Mouse (Mus musculus): ENCODE results near the gene Igsf21. TPM values are rescaled to one million over a fixed set of nuclear protein-coding genes. Genes with fewer than 3 reads are reported as not detected.

Igsf21 gene
- polyA plus RNA-seq, 1 experiment from 2014 or later = 0.20 TPM

GRCm38 (mm10) chr4:140159617-140160016 is 87.0 kb downstream of the Igsf21 start:
- no peak overlapping the region for H3K27ac ChIP-seq (ENCODE audit: low read length)
- H3K4me3 ChIP-seq (ENCODE audit: low read length) = no peak overlapping the region
- H3K4me2 ChIP-seq (ENCODE audit: low read depth, low read length) = no peak overlapping the region
- no peaks in the 10 kb centered on the region for H3K27me3 ChIP-seq (ENCODE audit: control insufficient read depth, insufficient read depth, low read length)
- H3K9ac ChIP-seq (ENCODE audit: low read length) = no peak overlapping the region
- no peak for ATAC-seq (replicated peaks; ENCODE audit: extremely low read depth, insufficient read depth, low FRiP score)
- 26% methylated on average over 3 of the region's 3 CpGs for WGBS
- H3K9me3 ChIP-seq (replicated peaks; ENCODE audit: control insufficient read depth, low read length) = no peaks in the 10 kb centered on the region
- H3K4me1 ChIP-seq (ENCODE audit: control insufficient read depth, insufficient read depth, low read length) = no peaks in the 10 kb centered on the region
- H3K36me3 ChIP-seq (ENCODE audit: control insufficient read depth, insufficient read depth) = no peaks in the 10 kb centered on the region

DNA sequence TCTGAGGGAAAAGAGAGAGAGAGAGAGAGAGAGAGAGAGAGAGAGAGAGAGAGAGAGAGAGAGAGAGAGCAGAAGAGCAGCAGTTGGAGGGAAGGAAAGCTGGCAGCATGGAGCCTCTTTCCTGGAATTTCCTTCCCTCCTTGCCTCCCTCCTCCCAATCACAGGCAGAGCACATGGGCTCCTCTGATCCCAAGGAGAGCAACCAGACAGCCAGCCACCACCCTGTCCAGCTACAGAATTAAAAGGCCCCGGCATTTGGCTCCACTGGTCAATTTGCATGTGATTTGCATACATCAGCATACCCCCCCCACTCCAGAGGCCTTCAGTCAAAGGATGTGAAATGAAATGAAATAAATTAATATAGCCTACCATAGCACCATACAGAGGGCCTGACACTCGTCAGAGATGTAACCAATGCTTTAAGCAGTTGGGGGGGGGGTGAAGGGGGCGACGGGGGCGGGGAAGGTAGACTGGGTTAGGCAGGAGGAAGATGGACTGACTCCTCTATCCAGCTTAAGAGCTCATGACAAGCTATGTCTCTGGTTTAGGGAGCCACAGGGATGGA is 91.6 kb downstream of the Igsf21 start:
- Histone ChIP-seq H3K27me3 (ENCODE audit: control insufficient read depth, insufficient read depth, low read length) (no peaks in the 10 kb centered on the region), H3K9me3 (replicated peaks; ENCODE audit: control insufficient read depth, low read length) (no peaks in the 10 kb centered on the region), H3K4me2 (ENCODE audit: low read depth, low read length) (no peak overlapping the region), H3K4me3 (ENCODE audit: low read length) (no peak overlapping the region), H3K4me1 (ENCODE audit: control insufficient read depth, insufficient read depth, low read length) (no peaks in the 10 kb centered on the region), H3K9ac (ENCODE audit: low read length) (no peak overlapping the region), H3K36me3 (ENCODE audit: control insufficient read depth, insufficient read depth) (no peaks in the 10 kb centered on the region), H3K27ac (ENCODE audit: low read length) (no peak overlapping the region)
- 68% methylated on average over 5 of the region's 5 CpGs for WGBS
- ATAC-seq (replicated peaks; ENCODE audit: extremely low read depth, insufficient read depth, low FRiP score) = no peak

DNA sequence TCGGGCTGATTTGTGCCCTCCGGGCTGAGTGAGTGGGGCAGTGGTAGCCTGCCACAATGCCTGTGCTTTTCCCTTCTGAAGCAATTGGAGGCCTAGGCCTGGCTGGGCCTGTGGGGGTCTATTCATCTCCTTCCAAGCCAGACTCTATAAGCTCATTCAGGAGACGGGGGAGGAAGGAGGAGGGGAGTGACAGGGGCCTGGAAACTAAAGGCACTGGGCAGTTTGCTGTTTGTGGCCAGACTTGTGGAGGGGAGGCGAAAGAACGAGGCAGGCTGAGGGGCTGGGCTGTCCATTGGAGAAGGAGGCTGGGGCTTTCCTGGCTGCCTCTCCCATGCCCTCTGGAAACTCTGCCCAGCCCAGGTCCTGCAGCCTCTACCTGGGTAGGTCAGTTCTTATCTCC is 92.1 kb downstream of the Igsf21 start:
- no peak overlapping the region for H3K4me2 ChIP-seq (ENCODE audit: low read depth, low read length)
- H3K9ac ChIP-seq (ENCODE audit: low read length) = no peak overlapping the region
- H3K9me3 ChIP-seq (replicated peaks; ENCODE audit: control insufficient read depth, low read length) = no peaks in the 10 kb centered on the region
- no peak overlapping the region for H3K4me3 ChIP-seq (ENCODE audit: low read length)
- WGBS = 73% methylated on average over 5 of the region's 5 CpGs
- H3K36me3 ChIP-seq (ENCODE audit: control insufficient read depth, insufficient read depth) = no peaks in the 10 kb centered on the region
- ATAC-seq (replicated peaks; ENCODE audit: extremely low read depth, insufficient read depth, low FRiP score) = no peak
- no peak overlapping the region for H3K27ac ChIP-seq (ENCODE audit: low read length)
- H3K27me3 ChIP-seq (ENCODE audit: control insufficient read depth, insufficient read depth, low read length) = no peaks in the 10 kb centered on the region
- no peaks in the 10 kb centered on the region for H3K4me1 ChIP-seq (ENCODE audit: control insufficient read depth, insufficient read depth, low read length)

GRCm38 (mm10) chr4:140153711-140154114 is 92.9 kb downstream of the Igsf21 start:
- Histone ChIP-seq H3K9ac (ENCODE audit: low read length) (no peak overlapping the region), H3K27ac (ENCODE audit: low read length) (no peak overlapping the region), H3K36me3 (ENCODE audit: control insufficient read depth, insufficient read depth) (no peaks in the 10 kb centered on the region), H3K27me3 (ENCODE audit: control insufficient read depth, insufficient read depth, low read length) (no peaks in the 10 kb centered on the region), H3K4me1 (ENCODE audit: control insufficient read depth, insufficient read depth, low read length) (no peaks in the 10 kb centered on the region), H3K4me2 (ENCODE audit: low read depth, low read length) (no peak overlapping the region), H3K9me3 (replicated peaks; ENCODE audit: control insufficient read depth, low read length) (no peaks in the 10 kb centered on the region), H3K4me3 (ENCODE audit: low read length) (no peak overlapping the region)
- no peak for ATAC-seq (replicated peaks; ENCODE audit: extremely low read depth, insufficient read depth, low FRiP score)
- WGBS = 48% methylated on average over 9 of the region's 9 CpGs

GRCm38 (mm10) chr4:140153101-140153500 is 93.5 kb downstream of the Igsf21 start:
- H3K4me3 ChIP-seq (ENCODE audit: low read length) = no peak overlapping the region
- ATAC-seq (replicated peaks; ENCODE audit: extremely low read depth, insufficient read depth, low FRiP score) = no peak
- no peak overlapping the region for H3K27ac ChIP-seq (ENCODE audit: low read length)
- H3K9ac ChIP-seq (ENCODE audit: low read length) = no peak overlapping the region
- H3K9me3 ChIP-seq (replicated peaks; ENCODE audit: control insufficient read depth, low read length) = no peaks in the 10 kb centered on the region
- H3K36me3 ChIP-seq (ENCODE audit: control insufficient read depth, insufficient read depth) = no peaks in the 10 kb centered on the region
- no peaks in the 10 kb centered on the region for H3K27me3 ChIP-seq (ENCODE audit: control insufficient read depth, insufficient read depth, low read length)
- 18% methylated on average over 7 of the region's 7 CpGs for WGBS
- H3K4me1 ChIP-seq (ENCODE audit: control insufficient read depth, insufficient read depth, low read length) = no peaks in the 10 kb centered on the region
- H3K4me2 ChIP-seq (ENCODE audit: low read depth, low read length) = no peak overlapping the region

DNA sequence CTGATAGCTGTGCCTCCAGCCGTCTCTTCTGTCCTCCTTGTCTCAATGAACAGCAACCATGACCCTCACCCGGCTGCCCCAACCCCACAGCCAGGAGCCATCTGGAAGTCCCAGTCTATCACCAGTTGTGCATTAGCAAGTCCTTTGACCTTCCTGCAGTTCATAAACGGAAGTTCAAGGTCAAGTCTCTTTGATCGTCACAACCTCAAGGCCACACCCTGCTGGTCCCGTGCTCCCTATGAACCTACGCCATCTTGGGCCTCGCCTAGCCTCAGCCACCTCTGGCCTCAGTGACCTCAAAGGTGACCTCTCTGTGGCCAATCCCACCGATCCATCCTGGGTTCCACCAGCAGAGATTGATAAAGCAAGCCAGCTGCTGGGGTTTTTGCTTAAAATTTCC is 96.9 kb downstream of the Igsf21 start:
- H3K9ac ChIP-seq (ENCODE audit: low read length) = no peak overlapping the region
- no peaks in the 10 kb centered on the region for H3K4me1 ChIP-seq (ENCODE audit: control insufficient read depth, insufficient read depth, low read length)
- H3K27ac ChIP-seq (ENCODE audit: low read length) = no peak overlapping the region
- ATAC-seq (replicated peaks; ENCODE audit: extremely low read depth, insufficient read depth, low FRiP score) = no peak
- H3K36me3 ChIP-seq (ENCODE audit: control insufficient read depth, insufficient read depth) = no peaks in the 10 kb centered on the region
- H3K4me2 ChIP-seq (ENCODE audit: low read depth, low read length) = no peak overlapping the region
- H3K27me3 ChIP-seq (ENCODE audit: control insufficient read depth, insufficient read depth, low read length) = no peaks in the 10 kb centered on the region
- H3K9me3 ChIP-seq (replicated peaks; ENCODE audit: control insufficient read depth, low read length) = no peaks in the 10 kb centered on the region
- 75% methylated on average over 8 of the region's 8 CpGs for WGBS
- H3K4me3 ChIP-seq (ENCODE audit: low read length) = no peak overlapping the region

DNA sequence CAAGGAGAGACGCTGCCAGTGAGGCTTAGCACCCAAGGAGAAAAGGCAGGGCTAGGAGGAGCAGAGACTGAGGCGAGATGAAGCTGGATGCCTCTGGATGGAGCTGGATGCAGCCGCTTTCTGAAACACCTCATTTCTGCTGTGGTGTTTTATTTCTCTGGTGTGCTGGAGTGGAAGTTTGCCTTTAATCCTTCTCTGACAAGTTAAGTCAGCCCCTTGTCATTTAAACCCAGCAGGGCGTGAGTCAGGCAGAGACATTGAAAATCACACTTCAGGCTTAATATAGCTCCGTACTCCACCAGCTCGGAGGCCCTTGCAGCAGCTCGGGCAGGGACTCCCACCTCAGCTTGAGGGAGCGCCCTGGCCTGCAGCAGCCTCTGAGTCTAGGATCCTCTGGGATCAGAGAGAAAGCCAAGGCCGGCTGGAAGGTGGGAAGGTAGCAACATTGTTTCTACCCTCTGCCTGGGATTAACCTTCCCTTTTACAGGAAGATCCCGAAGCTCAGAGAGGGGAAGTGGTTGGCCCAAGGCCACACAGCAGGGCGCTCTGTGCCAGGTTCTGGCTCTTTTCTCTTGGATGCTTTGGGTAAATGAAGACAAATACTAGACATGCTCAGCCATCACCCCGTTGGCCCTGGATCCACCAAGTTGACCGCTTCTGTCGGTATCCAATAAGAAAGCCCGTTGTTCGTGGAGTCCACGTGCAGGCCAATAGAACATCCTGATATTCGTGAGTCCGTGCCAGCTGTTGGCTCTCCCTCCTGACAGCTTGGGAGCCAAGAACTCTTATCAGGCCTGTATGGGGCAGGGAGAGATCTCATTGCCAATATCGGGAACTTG is 98.5 kb downstream of the Igsf21 start:
- Histone ChIP-seq H3K9ac (ENCODE audit: low read length) (no peak overlapping the region), H3K4me2 (ENCODE audit: low read depth, low read length) (no peak overlapping the region), H3K27ac (ENCODE audit: low read length) (no peak overlapping the region; the same call in 1 of the 2 replicates), H3K4me1 (ENCODE audit: control insufficient read depth, insufficient read depth, low read length) (no peaks in the 10 kb centered on the region), H3K36me3 (ENCODE audit: control insufficient read depth, insufficient read depth) (no peaks in the 10 kb centered on the region), H3K27me3 (ENCODE audit: control insufficient read depth, insufficient read depth, low read length) (no peaks in the 10 kb centered on the region), H3K9me3 (replicated peaks; ENCODE audit: control insufficient read depth, low read length) (peaks cover 3% of the 10 kb centered on the region; the same call in 1 of the 2 replicates), H3K4me3 (ENCODE audit: low read length) (no peak overlapping the region)
- peak; percentile 54; the same call in 1 of the 2 replicates for ATAC-seq (replicated peaks; ENCODE audit: extremely low read depth, insufficient read depth, low FRiP score)
- 60% methylated on average over 20 of the region's 20 CpGs for WGBS

DNA sequence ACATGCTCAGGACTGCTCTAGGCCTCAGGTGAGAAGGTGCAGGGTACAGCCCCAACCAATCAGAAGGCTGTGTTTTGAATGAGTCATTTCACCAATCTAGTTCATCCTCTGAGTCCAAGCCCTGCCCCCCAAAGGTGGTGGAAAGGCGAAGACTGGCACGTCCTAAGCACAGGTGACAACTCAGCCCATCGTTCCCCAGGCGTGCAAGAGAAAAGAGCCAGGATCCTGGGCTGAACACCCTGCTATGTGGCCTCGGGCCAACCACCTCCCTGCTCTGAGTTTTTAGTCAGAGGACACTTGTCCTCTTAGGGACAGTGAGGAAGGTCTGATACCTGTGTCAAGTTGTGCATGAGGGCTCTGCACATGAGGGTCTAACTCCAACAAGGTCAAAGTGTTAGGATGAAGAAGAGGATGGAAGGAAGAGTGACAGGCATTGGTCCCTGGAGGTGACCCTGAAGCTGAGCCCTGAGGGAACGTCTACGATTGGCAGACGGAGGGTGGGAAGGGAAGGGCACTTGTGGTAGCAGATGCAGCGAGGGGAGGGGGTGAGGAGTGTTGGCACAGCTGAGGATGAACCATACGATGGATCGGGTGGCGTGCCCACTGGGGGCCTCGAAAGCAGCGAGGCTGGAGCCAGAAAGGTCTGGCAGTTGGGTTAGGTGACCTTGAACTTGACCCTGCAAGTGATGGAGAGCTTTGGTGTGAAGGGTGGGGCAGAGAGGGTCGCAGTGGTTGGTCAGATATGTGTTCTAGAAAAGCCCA is 99.3 kb downstream of the Igsf21 start:
- H3K27ac ChIP-seq (ENCODE audit: low read length) = no peak overlapping the region
- 70% methylated on average over 15 of the region's 15 CpGs for WGBS
- H3K4me3 ChIP-seq (ENCODE audit: low read length) = no peak overlapping the region
- H3K9me3 ChIP-seq (replicated peaks; ENCODE audit: control insufficient read depth, low read length) = peaks cover 5% of the 10 kb centered on the region; the same call in 1 of the 2 replicates
- no peaks in the 10 kb centered on the region for H3K36me3 ChIP-seq (ENCODE audit: control insufficient read depth, insufficient read depth)
- H3K4me2 ChIP-seq (ENCODE audit: low read depth, low read length) = no peak overlapping the region
- ATAC-seq (replicated peaks; ENCODE audit: extremely low read depth, insufficient read depth, low FRiP score) = no peak
- no peaks in the 10 kb centered on the region for H3K27me3 ChIP-seq (ENCODE audit: control insufficient read depth, insufficient read depth, low read length)
- no peaks in the 10 kb centered on the region for H3K4me1 ChIP-seq (ENCODE audit: control insufficient read depth, insufficient read depth, low read length)
- H3K9ac ChIP-seq (ENCODE audit: low read length) = no peak overlapping the region

All from heart, embryonic 16.5 days (tissue).